Mouse (Mus musculus): ENCODE results near the gene Fam135a. TPM values are rescaled to one million over a fixed set of nuclear protein-coding genes. Genes with fewer than 3 reads are reported as not detected.

Fam135a gene
- polyA plus RNA-seq, 1 experiment from 2014 or later = 16.0 TPM

Other genes starting within 250 kb of the Fam135a start
- 46.7 and 48.4 TPM in 2 replicates for gene Smap1, start 178.0 kb downstream of the Fam135a start, polyA plus RNA-seq (2014; fragmentation: Nextera tagmentation; extraction: Ambion mirVana)
- gene Sdhaf4, start 94.7 kb downstream of the Fam135a start, polyA plus RNA-seq (2014; fragmentation: Nextera tagmentation; extraction: Ambion mirVana) = 68.8 and 75.3 TPM in 2 replicates
- gene Col9a1, start 77.3 kb upstream of the Fam135a start, polyA plus RNA-seq (2014; fragmentation: Nextera tagmentation; extraction: Ambion mirVana) = 2.8 and 3.2 TPM in 2 replicates